Mouse (Mus musculus) kidney, embryonic 14.5 days (tissue): ENCODE data around the gene Scn3b. TPM values are rescaled to one million over a fixed set of nuclear protein-coding genes. Genes with fewer than 3 reads are reported as not detected.

Experiments used
- ATAC-seq: fragments of 200-750 bp; cut with Nextera tagmentation; 2 replicates; pipeline ENCODE4 v1.8.0; 2017; ENCODE audit warnings: moderate number of reproducible peaks, mild to moderate bottlenecking, moderate TSS enrichment, moderate library complexity; ENCODE audit not compliant: low FRiP score, low TSS enrichment
- H3K27ac ChIP-seq: fragments of 300-500 bp; sonication (generic); 2 replicates; pipeline ENCODE4 v1.5.1; 2014; ENCODE audit warnings: low read depth, mild to moderate bottlenecking, low read length, moderate library complexity, mixed read lengths
- H3K27me3 ChIP-seq: fragments of 300-500 bp; sonication (generic); 2 replicates; pipeline ENCODE4 v1.6.1; 2014; ENCODE audit warnings: mild to moderate bottlenecking, low read length; ENCODE audit not compliant: control insufficient read depth, insufficient read depth
- H3K36me3 ChIP-seq: fragments of 300-500 bp; sonication (generic); 2 replicates; pipeline ENCODE4 v1.6.1; 2014; ENCODE audit warnings: low read length, mixed read lengths; ENCODE audit not compliant: control insufficient read depth, insufficient read depth
- H3K4me1 ChIP-seq: fragments of 300-500 bp; sonication (generic); 2 replicates; pipeline ENCODE4 v1.6.1; 2014; ENCODE audit warnings: low read length, mixed read lengths; ENCODE audit not compliant: control insufficient read depth, insufficient read depth
- H3K4me2 ChIP-seq: fragments of 300-500 bp; sonication (generic); replicated peaks from 2 replicates; pipeline ENCODE4 v1.6.1; 2014; ENCODE audit warnings: low read depth, mild to moderate bottlenecking, low read length
- H3K4me3 ChIP-seq: fragments of 300-500 bp; sonication (generic); 2 replicates; pipeline ENCODE4 v1.5.1; 2014; ENCODE audit warnings: mild to moderate bottlenecking, low read length
- H3K9ac ChIP-seq: fragments of 300-500 bp; sonication (generic); 2 replicates; pipeline ENCODE4 v1.6.1; 2014; ENCODE audit warnings: low read depth, mild to moderate bottlenecking, low read length, moderate library complexity
- H3K9me3 ChIP-seq: fragments of 300-500 bp; sonication (generic); 2 replicates; pipeline ENCODE4 v1.6.1; 2016; ENCODE audit warnings: low read length; ENCODE audit not compliant: control insufficient read depth
- WGBS: fragments of 180-500 bp; shearing (Covaris S2); extraction: QIAGEN DNeasy Blood & Tissue Kit; methylation state at CpG from one replicate; pipeline ENCODE4 v1.1.7; 2014; 5-methylcytosine and 5-hydroxymethylcytosine counted together
- polyA plus RNA-seq: library from polyadenylated mRNA; unstranded; fragments of >200 nt; fragmentation: Nextera tagmentation; extraction: Ambion mirVana; gene quantifications from 2 replicates; pipeline ENCODE4 v1.2.1, GENCODE M21; 2014

Gene Scn3b
- polyA plus RNA-seq, 1 experiment from 2014 or later: 0.24 TPM

GRCm38 (mm10) chr9:40316865-40317660 lies 48.0 kb downstream of the Scn3b start:
- Histone ChIP-seq H3K4me2 (no peak overlapping the region), H3K36me3 (peaks cover 6% of the 10 kb centered on the region; the same call in 1 of the 2 replicates), H3K4me3 (no peak overlapping the region), H3K4me1 (peaks cover 15% of the 10 kb centered on the region; the same call in 1 of the 2 replicates), H3K9me3 (no peaks in the 10 kb centered on the region), H3K27ac (no peak overlapping the region), H3K9ac (no peak overlapping the region), H3K27me3 (no peaks in the 10 kb centered on the region)
- no peak for ATAC-seq
- 83% methylated on average over 9 of the region's 9 CpGs for WGBS

- Histone ChIP-seq H3K4me3 (no peak overlapping the region), H3K9ac (no peak overlapping the region), H3K4me1 (peaks cover 16% of the 10 kb centered on the region; the same call in 1 of the 2 replicates), H3K27me3 (no peaks in the 10 kb centered on the region), H3K27ac (no peak overlapping the region), H3K36me3 (peaks cover 6% of the 10 kb centered on the region; the same call in 1 of the 2 replicates), H3K9me3 (no peaks in the 10 kb centered on the region), H3K4me2 (no peak overlapping the region)
- 89% methylated on average over 4 of the region's 4 CpGs for WGBS
- ATAC-seq: no peak
Observed at GRCm38 (mm10) chr9:40317735-40318134, 48.7 kb downstream of the Scn3b start.

DNA sequence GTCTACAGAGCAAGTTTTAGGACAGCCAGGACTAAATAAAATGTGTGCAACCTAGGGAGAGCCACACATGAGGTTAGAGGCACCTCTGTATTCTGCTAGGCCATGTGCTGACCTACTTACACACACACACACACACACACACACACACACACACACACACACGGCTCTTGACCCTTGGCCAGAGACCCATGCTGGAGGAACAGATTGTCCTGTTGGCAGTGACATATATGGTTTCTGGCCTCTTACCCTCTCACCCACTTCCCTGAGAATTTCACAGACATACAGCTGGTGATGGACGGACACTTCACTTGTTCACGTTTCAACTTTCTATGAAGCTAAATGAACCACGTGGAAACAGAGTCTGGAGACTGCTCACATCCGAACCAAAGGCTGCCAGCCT lies 49.8 kb downstream of the Scn3b start:
- WGBS: 76% methylated on average over 5 of the region's 5 CpGs
- H3K27ac ChIP-seq: no peak overlapping the region
- H3K27me3 ChIP-seq: no peaks in the 10 kb centered on the region
- H3K4me1 ChIP-seq: peaks cover 16% of the 10 kb centered on the region; the same call in 1 of the 2 replicates
- no peaks in the 10 kb centered on the region for H3K9me3 ChIP-seq
- no peak overlapping the region for H3K9ac ChIP-seq
- peaks cover 6% of the 10 kb centered on the region; the same call in 1 of the 2 replicates for H3K36me3 ChIP-seq
- ATAC-seq: no peak
- no peak overlapping the region for H3K4me3 ChIP-seq
- no peak overlapping the region for H3K4me2 ChIP-seq

GRCm38 (mm10) chr9:40320405-40320804 lies 51.4 kb downstream of the Scn3b start:
- Histone ChIP-seq H3K27ac (peak overlapping the region; percentile 82; the same call in 1 of the 2 replicates), H3K4me3 (no peak overlapping the region), H3K4me2 (no peak overlapping the region; the same call in 1 of the 2 replicates), H3K27me3 (no peaks in the 10 kb centered on the region), H3K4me1 (peaks cover 16% of the 10 kb centered on the region; the same call in 1 of the 2 replicates), H3K9me3 (no peaks in the 10 kb centered on the region), H3K36me3 (peaks cover 6% of the 10 kb centered on the region; the same call in 1 of the 2 replicates), H3K9ac (no peak overlapping the region)
- ATAC-seq: peak; percentile 6; the same call in 1 of the 2 replicates
- 85% methylated on average over 8 of the region's 8 CpGs for WGBS

- Histone ChIP-seq H3K4me3 (no peak overlapping the region), H3K9ac (no peak overlapping the region), H3K4me2 (no peak overlapping the region; the same call in 1 of the 2 replicates)
Observed at GRCm38 (mm10) chr9:40320879-40321667, 52.1 kb downstream of the Scn3b start.

GRCm38 (mm10) chr9:40321668-40322003 lies 52.6 kb downstream of the Scn3b start:
- ATAC-seq: no peak
- H3K4me1 ChIP-seq: peaks cover 25% of the 10 kb centered on the region
- H3K4me2 ChIP-seq: no peak overlapping the region
- 59% methylated on average over 3 of the region's 3 CpGs for WGBS
- H3K27me3 ChIP-seq: no peaks in the 10 kb centered on the region
- peak overlapping the region; percentile 82; the same call in 1 of the 2 replicates for H3K27ac ChIP-seq
- peaks cover 6% of the 10 kb centered on the region; the same call in 1 of the 2 replicates for H3K36me3 ChIP-seq
- H3K9me3 ChIP-seq: no peaks in the 10 kb centered on the region
- H3K4me3 ChIP-seq: no peak overlapping the region
- H3K9ac ChIP-seq: no peak overlapping the region

More at GRCm38 (mm10) chr9:40320879-40321667, 52.1 kb downstream of the Scn3b start:
- ATAC-seq: peak; percentile 89
- peak overlapping the region; percentile 82 for H3K27ac ChIP-seq
- H3K4me1 ChIP-seq: peaks cover 19% of the 10 kb centered on the region
- no peaks in the 10 kb centered on the region for H3K27me3 ChIP-seq
- H3K9me3 ChIP-seq: no peaks in the 10 kb centered on the region
- peaks cover 6% of the 10 kb centered on the region; the same call in 1 of the 2 replicates for H3K36me3 ChIP-seq
- WGBS: 50% methylated on average over 12 of the region's 12 CpGs

- H3K4me1 ChIP-seq: peaks cover 25% of the 10 kb centered on the region
- no peak overlapping the region for H3K4me2 ChIP-seq
- no peak overlapping the region for H3K4me3 ChIP-seq
- H3K9ac ChIP-seq: no peak overlapping the region
- no peak overlapping the region for H3K27ac ChIP-seq
- ATAC-seq: no peak
- H3K27me3 ChIP-seq: no peaks in the 10 kb centered on the region
- WGBS: 93% methylated on average over 3 of the region's 3 CpGs
- H3K36me3 ChIP-seq: no peaks in the 10 kb centered on the region; the same call in 1 of the 2 replicates
- no peaks in the 10 kb centered on the region for H3K9me3 ChIP-seq
Observed at GRCm38 (mm10) chr9:40322372-40322771, 53.4 kb downstream of the Scn3b start.

DNA sequence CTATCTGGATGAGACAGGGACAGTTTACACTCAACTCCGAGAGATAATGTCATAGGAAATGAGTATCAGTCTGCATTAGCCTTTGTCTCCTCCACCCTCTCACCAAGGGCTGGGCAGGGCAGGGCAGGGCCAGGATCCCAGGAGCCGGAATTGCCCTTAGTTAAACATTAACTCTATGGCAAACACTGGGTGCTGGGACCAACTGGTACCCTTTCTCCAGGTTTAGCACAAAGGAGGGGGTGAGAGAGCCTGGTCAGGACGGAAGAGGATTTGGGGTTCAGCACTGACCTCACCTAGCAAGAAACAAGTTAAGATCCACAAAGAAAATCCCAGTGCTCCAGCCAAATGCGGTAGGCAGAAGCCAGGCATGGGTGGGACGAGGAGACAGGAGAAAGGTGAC lies 54.2 kb downstream of the Scn3b start:
- Histone ChIP-seq H3K27ac (no peak overlapping the region), H3K27me3 (no peaks in the 10 kb centered on the region), H3K4me1 (peaks cover 25% of the 10 kb centered on the region), H3K4me2 (no peak overlapping the region), H3K36me3 (no peaks in the 10 kb centered on the region; the same call in 1 of the 2 replicates), H3K9me3 (no peaks in the 10 kb centered on the region), H3K9ac (no peak overlapping the region), H3K4me3 (no peak overlapping the region)
- no peak for ATAC-seq
- WGBS: 66% methylated on average over 5 of the region's 5 CpGs
